Mouse (Mus musculus): ENCODE data around the gene Olfr1440. TPM values are rescaled to one million over a fixed set of nuclear protein-coding genes. Genes with fewer than 3 reads are reported as not detected.
A peak's percentile ranks its signal among the peaks of the same experiment; 100 is the strongest.

Gene Olfr1440
- total RNA-seq (2021) = not detected
- long read RNA-seq, experiment 1 = 0 reads
- long read RNA-seq, experiment 2 = 0 reads

DNA sequence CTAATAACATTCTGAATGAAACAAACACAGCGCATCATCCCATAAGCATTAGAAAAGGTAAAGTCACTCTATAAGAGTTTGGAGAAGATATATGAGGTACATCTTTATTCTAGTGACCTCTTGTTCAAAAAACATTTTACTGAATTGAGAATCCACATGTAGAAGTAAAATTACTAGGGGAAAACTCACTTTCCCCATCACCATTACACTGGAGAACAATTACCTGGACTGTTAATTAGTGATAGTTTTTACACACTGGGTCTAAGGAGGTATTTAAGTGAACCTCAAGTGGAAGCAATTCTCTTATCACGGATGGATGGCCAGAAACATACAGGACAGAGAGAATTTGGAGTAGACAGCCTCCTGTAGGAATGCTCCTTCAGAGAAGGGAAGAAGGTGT, at the start of gene Olfr1440:
Gene Olfr1440 (plus strand): TSS at position 301 of the 400 bp plus-strand sequence.
- intact Hi-C loops (cut with DNase I) = no loop called here
- no peak for DNase-seq

DNA sequence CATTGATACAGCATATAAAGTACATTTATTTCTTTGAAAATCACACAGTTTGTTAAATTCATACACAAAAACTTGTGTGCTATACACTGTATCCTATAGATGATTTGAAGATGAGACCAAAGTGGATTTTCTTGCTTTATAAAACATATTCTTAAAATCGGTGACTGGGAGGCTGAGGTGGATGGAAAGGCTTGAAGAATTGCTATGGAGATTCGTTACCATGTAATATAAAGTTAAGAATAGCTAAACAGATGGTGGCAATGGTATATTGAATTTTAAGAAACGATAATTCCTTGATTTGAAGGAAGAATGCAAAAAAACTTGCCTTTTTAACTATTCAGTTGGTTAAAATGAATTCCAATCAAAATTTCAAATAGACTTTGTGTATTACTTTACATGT, 14.1 kb upstream of the Olfr1440 start:
- intact Hi-C loops (cut with DNase I) = no loop called here
- no peak for DNase-seq

GRCm38 (mm10) chr19:12374465-12375025, 12.5 kb upstream of the Olfr1440 start:
- intact Hi-C loops (cut with DNase I) = no loop called here
- no peak for DNase-seq

GRCm38 (mm10) chr19:12413737-12414136, 26.7 kb downstream of the Olfr1440 start:
- intact Hi-C loops (cut with DNase I) = no loop called here
- no peak for DNase-seq

DNA sequence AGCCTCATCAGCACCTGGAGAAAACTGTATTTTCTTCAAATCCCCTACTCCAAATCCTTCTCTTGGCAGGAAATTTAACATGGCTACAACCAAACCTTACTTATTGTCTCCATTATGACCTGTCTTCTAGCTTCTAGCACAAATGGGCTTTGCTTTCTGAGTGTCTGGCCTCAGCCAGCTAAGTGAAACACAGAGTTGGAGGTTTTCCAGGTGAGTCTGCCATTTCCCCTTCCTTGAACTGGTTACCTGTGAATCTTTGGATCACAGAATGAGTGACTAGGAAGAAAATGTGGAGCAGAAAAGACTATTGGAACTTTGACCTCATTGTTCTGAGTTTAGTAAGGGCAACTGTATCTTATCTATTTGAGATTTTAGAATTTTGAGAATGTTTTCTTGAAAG, 30.3 kb downstream of the Olfr1440 start, which contains the start of gene Olfr1441:
Gene Olfr1441 (plus strand): TSS at position 73 of the 400 bp plus-strand sequence.
- no peak for DNase-seq
- intact Hi-C loops (cut with DNase I) = no loop called here

DNA sequence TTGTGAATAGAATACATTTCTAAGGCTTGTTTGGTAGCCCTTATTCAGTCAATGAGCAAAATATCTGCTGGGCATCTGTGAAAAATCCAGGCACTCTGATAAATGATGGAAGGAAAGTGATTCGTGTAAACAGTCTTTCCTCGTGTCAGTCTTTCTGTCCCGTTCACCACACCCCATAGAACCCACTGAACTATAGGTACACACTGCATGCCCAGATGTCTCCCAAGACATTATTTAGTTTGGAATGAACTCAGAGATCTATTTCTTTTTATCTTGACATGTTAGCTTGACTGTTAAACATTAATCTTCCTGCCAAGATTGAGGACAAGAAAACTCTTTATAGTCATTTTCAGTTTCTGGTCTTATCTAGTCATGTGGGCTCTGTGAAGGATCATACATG, 31.2 kb downstream of the Olfr1440 start:
- DNase-seq = no peak
- intact Hi-C loops (cut with DNase I) = no loop called here

DNA sequence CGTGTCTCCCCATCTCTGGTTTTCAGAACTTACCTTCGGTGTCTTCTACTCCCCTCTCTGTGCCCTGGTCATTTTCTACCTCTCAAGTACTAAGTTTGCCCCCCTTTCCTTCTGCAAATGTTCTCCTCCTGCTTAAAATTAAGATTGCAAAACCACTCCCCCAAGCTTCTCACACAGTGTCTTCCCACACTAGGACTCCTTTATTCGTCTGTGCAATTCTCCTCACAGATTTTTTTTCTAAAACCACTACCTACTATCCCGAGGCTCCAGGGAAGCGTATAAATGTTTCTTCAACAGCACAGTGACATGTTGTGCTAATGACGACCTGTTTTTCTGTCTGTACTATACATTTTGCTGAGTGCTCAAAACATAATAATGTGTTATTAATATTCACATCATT, 33.5 kb downstream of the Olfr1440 start:
- intact Hi-C loops (cut with DNase I) = no loop called here
- DNase-seq = no peak

DNA sequence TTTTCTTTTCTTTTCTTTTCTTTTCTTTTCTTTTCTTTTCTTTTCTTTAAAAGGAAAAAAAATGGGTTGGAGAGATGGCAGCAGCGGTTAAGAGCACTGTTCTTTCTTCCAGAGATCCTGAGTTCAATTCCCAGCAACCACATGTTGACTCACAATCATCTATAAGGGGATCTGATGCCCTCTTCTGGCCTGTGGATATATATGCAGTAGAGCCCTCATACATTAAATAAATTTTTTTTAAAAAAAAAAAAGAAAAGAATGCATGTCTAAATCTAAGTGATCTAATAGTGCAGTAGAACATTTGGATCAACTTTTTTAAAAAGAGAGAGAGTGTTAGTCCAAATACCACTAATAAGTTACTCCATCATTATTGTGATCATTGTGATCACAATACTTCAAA, 34.6 kb downstream of the Olfr1440 start:
- no peak for DNase-seq
- intact Hi-C loops (cut with DNase I) = no loop called here

DNA sequence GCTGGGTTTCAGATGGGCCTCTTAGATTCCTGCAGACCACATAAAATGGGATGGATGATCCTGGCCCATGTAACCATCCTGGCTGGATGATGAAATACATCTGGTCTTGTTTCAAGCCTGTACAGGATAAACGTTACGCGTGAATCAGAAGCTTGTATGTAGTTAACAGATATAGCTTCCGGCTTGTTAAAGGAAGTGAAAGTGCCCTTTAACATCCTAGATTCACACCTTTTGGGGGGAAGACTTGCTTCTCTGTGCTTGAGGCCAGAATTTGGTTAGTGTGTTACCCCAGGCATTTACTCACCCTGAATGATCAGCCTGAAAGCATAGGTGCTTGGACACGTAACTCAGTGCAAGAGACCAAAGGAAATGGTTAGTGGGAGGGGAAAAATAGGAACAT, 40.0 kb downstream of the Olfr1440 start:
- DNase-seq = no peak
- intact Hi-C loops (cut with DNase I) = no loop called here

- intact Hi-C loops (cut with DNase I) = no loop called here
- DNase-seq = no peak
Measured at GRCm38 (mm10) chr19:12427605-12428004, 40.5 kb downstream of the Olfr1440 start, which contains the start of gene Pfpl. Gene Pfpl (plus strand): TSS chr19:12427905.

DNA sequence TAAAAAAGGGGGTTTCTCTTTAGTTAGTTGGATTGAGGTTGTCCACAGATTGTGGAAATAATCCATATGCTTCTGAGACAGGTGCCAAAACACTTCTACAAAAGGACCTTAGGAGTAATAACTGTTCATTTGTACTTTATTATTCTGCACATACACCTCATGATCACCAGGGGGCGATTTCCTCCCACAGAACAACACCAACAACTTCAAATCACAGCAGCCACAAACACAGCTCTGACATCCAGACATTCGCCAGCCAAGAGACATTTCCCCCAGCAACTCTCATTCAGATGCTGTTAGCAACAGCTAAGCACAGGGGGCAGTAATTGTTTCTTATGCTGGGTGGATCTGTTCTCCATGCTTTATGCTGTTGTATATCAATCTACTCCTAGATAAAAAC, 46.0 kb downstream of the Olfr1440 start:
- intact Hi-C loops (cut with DNase I) = loop anchor here (5.0 to 10.0 kb wide), 3 partner anchors 34 to 162 kb away; partner anchors contain the start of genes Dtx4 and Gm4952
- DNase-seq = peak; percentile 22 to 38

DNA sequence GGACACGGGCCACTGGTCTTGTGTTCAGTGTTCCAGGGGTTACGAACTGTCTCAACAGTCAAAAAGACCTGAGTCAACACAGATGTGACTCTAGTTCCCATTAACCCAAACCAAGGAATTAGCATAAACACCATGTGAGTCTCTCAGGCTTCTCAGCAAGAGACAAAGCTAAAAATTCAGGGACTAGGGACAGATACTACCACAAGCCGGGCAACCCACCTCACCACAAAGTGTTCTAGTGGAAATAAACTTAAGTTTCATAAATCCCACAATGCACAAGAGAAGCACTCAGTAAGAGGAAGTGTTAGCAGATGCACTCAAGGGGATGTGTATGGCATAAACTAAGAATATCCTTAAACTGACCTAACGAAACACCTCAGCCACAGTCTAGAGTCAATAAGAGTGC, 47.9 kb downstream of the Olfr1440 start:
- DNase-seq = no peak
- intact Hi-C loops (cut with DNase I) = loop anchor here (10.0 kb wide), 1 partner anchor 160 kb away; the partner anchor contains the start of gene Gm4952

DNA sequence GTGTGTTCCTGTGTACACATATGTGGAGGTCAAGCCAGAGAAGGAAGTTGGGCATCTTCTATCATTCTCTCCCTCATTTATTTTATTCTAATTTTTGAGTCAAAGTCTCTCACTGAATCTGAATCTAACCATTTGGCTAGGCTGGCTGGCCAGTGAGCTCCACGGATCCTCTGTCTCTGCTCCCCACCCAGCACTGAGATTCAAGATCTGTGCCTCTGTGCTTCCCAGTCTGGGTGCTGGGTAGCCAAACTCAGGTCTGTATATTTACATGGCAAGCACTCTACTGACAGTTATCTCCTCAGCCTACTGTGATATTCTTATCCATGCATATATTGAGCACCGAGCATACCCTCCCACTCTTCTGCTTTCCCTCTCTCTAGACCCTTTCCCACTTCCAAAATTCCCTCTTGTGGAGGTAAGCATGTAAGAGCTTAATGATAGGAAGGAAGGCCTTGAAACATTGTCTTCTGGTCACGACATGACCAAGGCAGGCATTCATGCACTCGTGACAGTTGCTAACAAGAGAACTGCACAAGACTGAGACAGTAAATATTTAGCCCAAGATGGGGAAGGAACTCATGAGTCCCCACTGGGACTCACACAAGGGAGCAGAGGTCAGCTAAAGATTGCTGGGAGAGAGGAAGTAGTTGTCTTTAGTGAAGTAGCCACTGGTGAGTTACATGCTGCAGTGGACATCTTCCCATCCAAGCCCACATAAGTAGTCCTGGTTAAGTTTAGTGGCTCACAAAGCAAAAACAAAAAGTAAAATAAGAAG, 48.9 kb downstream of the Olfr1440 start:
- intact Hi-C loops (cut with DNase I) = loop anchor here (10.0 kb wide), 1 partner anchor 159 kb away; the partner anchor contains the start of gene Gm4952

DNA sequence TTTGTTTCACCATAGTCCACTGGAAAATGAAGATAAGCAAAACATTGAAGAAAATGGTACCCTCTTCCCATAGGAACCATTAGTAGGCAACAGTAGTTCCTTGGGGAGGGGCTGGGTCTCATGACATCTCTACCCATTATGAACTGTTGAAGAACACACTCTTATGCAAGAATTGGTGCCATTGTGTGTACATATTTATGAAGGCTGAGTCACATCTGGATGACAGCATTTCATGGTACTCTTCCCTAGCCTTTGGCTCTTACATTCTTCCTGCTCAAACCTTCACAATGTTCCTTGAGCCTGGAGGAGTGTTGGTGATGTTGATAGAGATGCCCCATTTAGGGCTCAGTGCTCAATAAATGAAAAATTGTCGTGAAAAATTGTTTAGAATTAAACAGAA, 52.5 kb downstream of the Olfr1440 start:
- DNase-seq = no peak
- intact Hi-C loops (cut with DNase I) = loop anchor here (10.0 kb wide), 1 partner anchor 155 kb away; the partner anchor contains the start of gene Gm4952

More for the DNA sequence above, 48.9 kb downstream of the Olfr1440 start:
- peak in 1 of 2 experiments; percentile 4 for DNase-seq

DNA sequence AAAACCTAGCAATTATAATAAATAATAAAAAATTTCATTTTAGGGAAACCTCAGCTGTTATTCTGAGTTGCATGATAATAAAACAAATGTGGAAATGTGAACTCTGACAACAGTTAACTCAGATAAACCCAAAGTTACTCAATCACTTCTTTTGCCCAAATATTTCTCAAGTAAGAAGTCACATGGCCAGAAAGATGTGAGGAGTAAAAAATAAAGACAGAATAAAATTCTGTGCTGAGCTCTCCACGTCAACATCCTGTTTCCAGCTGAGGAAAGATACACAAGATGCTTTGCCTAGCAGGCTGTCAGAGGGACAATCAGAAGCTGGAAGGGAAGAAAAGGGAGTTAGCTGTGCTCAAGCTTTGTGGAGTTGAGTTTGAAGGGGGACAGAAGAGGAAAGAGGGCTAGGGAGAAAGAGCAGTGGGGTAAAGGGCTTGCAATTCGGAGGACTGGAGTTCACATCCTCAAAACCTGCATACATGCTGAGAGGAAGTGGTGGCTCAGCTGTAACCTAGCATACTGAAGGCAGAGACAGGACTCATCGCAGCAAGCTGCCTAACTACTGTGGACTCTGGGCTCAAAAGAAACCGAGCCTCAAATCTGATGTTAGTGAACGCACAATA, 53.1 kb downstream of the Olfr1440 start:
- intact Hi-C loops (cut with DNase I) = no loop called here
- DNase-seq = no peak

GRCm38 (mm10) chr19:12442560-12442959, 55.5 kb downstream of the Olfr1440 start:
- intact Hi-C loops (cut with DNase I) = no loop called here
- DNase-seq = no peak

DNA sequence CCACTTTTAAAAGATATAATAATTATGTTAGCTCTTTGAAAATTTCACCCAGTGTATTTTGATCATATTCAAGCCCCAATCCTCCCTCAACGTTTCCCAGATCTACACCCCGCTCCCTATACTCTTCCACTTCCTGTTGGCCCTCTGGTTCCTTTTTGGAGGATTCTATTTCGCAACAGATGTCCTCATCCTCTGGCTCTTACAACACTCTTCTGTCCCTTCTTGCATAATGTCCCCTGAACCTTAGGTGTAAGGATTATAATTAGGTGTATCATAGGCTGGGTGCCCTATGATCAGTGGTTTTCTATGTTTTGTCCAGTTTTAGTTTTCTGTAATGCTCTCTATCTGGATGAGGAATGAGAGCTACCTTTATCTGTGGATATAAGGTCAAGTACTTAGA, 57.9 kb downstream of the Olfr1440 start:
- intact Hi-C loops (cut with DNase I) = no loop called here

More for the DNA sequence above, 57.9 kb downstream of the Olfr1440 start:
- DNase-seq = no peak
